8 mouse cellular contexts compared by ENCODE assay signal in the genomic region with DNA sequence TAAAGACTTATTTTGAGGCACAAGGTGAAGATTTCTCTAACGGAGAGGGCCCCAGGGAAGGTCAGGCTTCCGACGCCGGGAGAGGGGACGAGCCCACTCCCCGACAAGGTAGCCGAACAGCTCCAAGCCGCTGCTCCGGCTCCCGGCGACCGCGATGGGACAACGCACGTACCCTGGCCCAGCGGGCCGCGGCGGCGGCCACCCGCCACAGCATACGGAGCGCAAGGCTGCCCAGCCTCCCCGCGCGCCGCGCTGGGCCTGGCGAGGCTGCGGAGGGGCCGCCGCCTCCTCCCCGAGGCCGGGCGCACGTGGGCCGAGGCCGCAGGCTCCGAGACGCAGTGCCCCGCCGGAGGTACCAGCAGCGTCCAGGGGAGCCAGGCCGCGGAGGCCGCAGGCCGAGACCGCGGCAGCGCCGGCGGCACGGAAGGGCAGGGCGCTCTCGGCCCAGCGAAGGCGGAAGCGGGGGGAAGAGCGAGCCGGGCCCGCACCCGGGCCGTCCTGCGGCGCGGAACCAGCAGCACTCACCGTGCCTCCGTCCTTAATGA. TPM values are rescaled to one million over a fixed set of nuclear protein-coding genes. Genes with fewer than 3 reads are reported as not detected.
DNase-seq lines count a peak whose midpoint lies in the region; ATAC-seq and TF ChIP-seq lines count a peak whose summit lies in the region.

No protein-coding gene starts in this region.

- H3K9ac ChIP-seq in forebrain, embryonic 12.5 days, result peak overlapping the region; percentile 97
- peak overlapping the region; percentile 94 for H3K9ac ChIP-seq in intestine, postnatal 0 days (ENCODE audit: low read depth, low read length)

- peaks cover 20% of the 10 kb centered on the region for H3K4me1 ChIP-seq in lung, adult 2 months (ENCODE audit: control insufficient read depth, insufficient read depth, low read length)
- peaks cover 28% of the 10 kb centered on the region for H3K4me1 ChIP-seq in forebrain, embryonic 12.5 days
- peaks cover 6% of the 10 kb centered on the region; the same call in 1 of the 2 replicates for H3K4me1 ChIP-seq in intestine, postnatal 0 days (replicated peaks; ENCODE audit: control insufficient read depth, insufficient read depth, low read length)
- peaks cover 45% of the 10 kb centered on the region for H3K4me1 ChIP-seq in midbrain, embryonic 10.5 days

- no peak for TF ChIP-seq POLR2A in lung, adult 2 months (IDR thresholded peaks at IDR 0.05; ENCODE audit: borderline replicate concordance, extremely low read depth, low read depth, low read length)

- no peaks in the 10 kb centered on the region for H3K9me3 ChIP-seq in forebrain, embryonic 12.5 days
- no peaks in the 10 kb centered on the region for H3K9me3 ChIP-seq in intestine, postnatal 0 days (ENCODE audit: control insufficient read depth)
- H3K9me3 ChIP-seq in midbrain, embryonic 10.5 days (replicated peaks), result no peaks in the 10 kb centered on the region

- H3K4me2 ChIP-seq in forebrain, embryonic 12.5 days, result peak overlapping the region; percentile 73
- peak overlapping the region; percentile 70 for H3K4me2 ChIP-seq in intestine, postnatal 0 days (replicated peaks; ENCODE audit: low read depth)

- DNase-seq in adrenal gland, adult 8-10 months, result peak; percentile 28
- DNase-seq in adrenal gland, postnatal 4 days (ENCODE audit: low spot score in 2 of 2), result no peak
- DNase-seq in lung, adult 2 months, result no peak
- DNase-seq in lung, postnatal 14 days, result no peak
- no peak for DNase-seq in midbrain, embryonic 10.5 days (ENCODE audit: low spot score)
- DNase-seq in B cell, adult 2 months, result no peak

- under 1% methylated on average over 67 of the region's 68 CpGs for WGBS in lung, adult 2 months
- under 1% methylated on average over 48 of the region's 68 CpGs for WGBS in forebrain, embryonic 12.5 days
- under 1% methylated on average over 58 of the region's 68 CpGs for WGBS in intestine, postnatal 0 days
- under 1% methylated on average over 67 of the region's 68 CpGs for WGBS in midbrain, embryonic 10.5 days

- H3K27ac ChIP-seq in forebrain, embryonic 12.5 days, result peak overlapping the region; percentile 96
- peak overlapping the region; percentile 93 for H3K27ac ChIP-seq in intestine, postnatal 0 days (ENCODE audit: low read depth, low read length)
- peak overlapping the region; percentile 99 for H3K27ac ChIP-seq in midbrain, embryonic 10.5 days (replicated peaks)

- H3K4me3 ChIP-seq in lung, adult 2 months (replicated peaks; ENCODE audit: extremely low read depth, low read depth, low read length), result peak overlapping the region; percentile 95
- H3K4me3 ChIP-seq in forebrain, embryonic 12.5 days (replicated peaks), result peak overlapping the region; percentile 99
- H3K4me3 ChIP-seq in intestine, postnatal 0 days (ENCODE audit: low read depth, low read length), result peak overlapping the region; percentile 96
- H3K4me3 ChIP-seq in midbrain, embryonic 10.5 days, result peak overlapping the region; percentile 98

- peak; percentile 89 for ATAC-seq in forebrain, embryonic 12.5 days (ENCODE audit: low FRiP score)
- ATAC-seq in intestine, postnatal 0 days, result peak; percentile 81

- H3K36me3 ChIP-seq in forebrain, embryonic 12.5 days (replicated peaks), result no peaks in the 10 kb centered on the region
- no peaks in the 10 kb centered on the region for H3K36me3 ChIP-seq in intestine, postnatal 0 days (ENCODE audit: control insufficient read depth, insufficient read depth)
- no peaks in the 10 kb centered on the region for H3K36me3 ChIP-seq in midbrain, embryonic 10.5 days

- no peak for TF ChIP-seq CTCF in lung, adult 2 months (IDR thresholded peaks at IDR 0.05; ENCODE audit: insufficient read depth, low read length)
- TF ChIP-seq CTCF in intestine, postnatal 0 days (IDR thresholded peaks at IDR 0.05; ENCODE audit: low read depth), result no peak

- no peaks in the 10 kb centered on the region for H3K27me3 ChIP-seq in forebrain, embryonic 12.5 days
- no peaks in the 10 kb centered on the region for H3K27me3 ChIP-seq in intestine, postnatal 0 days (replicated peaks; ENCODE audit: control insufficient read depth, insufficient read depth, low read length)
- no peaks in the 10 kb centered on the region for H3K27me3 ChIP-seq in midbrain, embryonic 10.5 days (ENCODE audit: low read depth, poor library complexity, severe bottlenecking)

RNA-seq across cellular contexts. Expression of a gene that starts 0.5 kb away (rescaled TPM):
- 10 to 100 TPM; 53.3 to 62.0 (median 60.8) TPM for total RNA-seq in adrenal gland, adult 8-10 months (2022)
- total RNA-seq in adrenal gland, postnatal 4 days (2021), result 10 to 100 TPM; 54.5 to 58.8 TPM
- polyA plus RNA-seq in lung, adult 2 months (2012; rRNA removed), result 20.0 and 27.3 TPM in 2 replicates
- 77.6 and 79.3 TPM in 2 replicates for polyA plus RNA-seq in forebrain, embryonic 12.5 days (2016; fragmentation: Nextera tagmentation; extraction: Ambion mirVana)
- polyA plus RNA-seq in intestine, postnatal 0 days (2015; fragmentation: Nextera tagmentation; extraction: Ambion mirVana), result 39.4 and 40.0 TPM in 2 replicates
- 81.4 and 82.5 TPM in 2 replicates for polyA plus RNA-seq in midbrain, embryonic 10.5 days (2016; fragmentation: Nextera tagmentation; extraction: Ambion mirVana)

RNA-seq across cellular contexts. Expression of a gene that starts 19.1 kb away (rescaled TPM):
- total RNA-seq in adrenal gland, adult 8-10 months (2022), result not detected
- 1 to 10 TPM in 1 of 2 experiments, not detected in 1; 1.3 TPM for total RNA-seq in adrenal gland, postnatal 4 days (2021)
- polyA plus RNA-seq in lung, adult 2 months (2012; rRNA removed), result not detected in 2 replicates
- 0.81 TPM in 1 of 2 replicates, not detected in the other for polyA plus RNA-seq in forebrain, embryonic 12.5 days (2016; fragmentation: Nextera tagmentation; extraction: Ambion mirVana)
- not detected in 2 replicates for polyA plus RNA-seq in intestine, postnatal 0 days (2015; fragmentation: Nextera tagmentation; extraction: Ambion mirVana)
- polyA plus RNA-seq in midbrain, embryonic 10.5 days (2016; fragmentation: Nextera tagmentation; extraction: Ambion mirVana), result not detected in 2 replicates

RNA-seq across cellular contexts. Expression of a gene that starts 47.6 kb away (rescaled TPM):
- 10 to 100 TPM; 13.6 to 27.7 (median 18.2) TPM for total RNA-seq in adrenal gland, adult 8-10 months (2022)
- total RNA-seq in adrenal gland, postnatal 4 days (2021), result 10 to 100 TPM; 19.5 to 23.2 TPM
- polyA plus RNA-seq in lung, adult 2 months (2012; rRNA removed), result 4.0 and 6.2 TPM in 2 replicates
- polyA plus RNA-seq in forebrain, embryonic 12.5 days (2016; fragmentation: Nextera tagmentation; extraction: Ambion mirVana), result 28.5 and 30.7 TPM in 2 replicates
- polyA plus RNA-seq in intestine, postnatal 0 days (2015; fragmentation: Nextera tagmentation; extraction: Ambion mirVana), result 8.2 and 11.0 TPM in 2 replicates
- polyA plus RNA-seq in midbrain, embryonic 10.5 days (2016; fragmentation: Nextera tagmentation; extraction: Ambion mirVana), result 25.0 and 26.9 TPM in 2 replicates

RNA-seq across cellular contexts. Expression of a gene that starts 50.7 kb away (rescaled TPM):
- total RNA-seq in adrenal gland, adult 8-10 months (2022), result 10 to 100 TPM; 24.5 to 30.0 (median 28.0) TPM
- total RNA-seq in adrenal gland, postnatal 4 days (2021), result 10 to 100 TPM; 30.9 to 32.5 TPM
- 6.3 and 7.5 TPM in 2 replicates for polyA plus RNA-seq in lung, adult 2 months (2012; rRNA removed)
- polyA plus RNA-seq in forebrain, embryonic 12.5 days (2016; fragmentation: Nextera tagmentation; extraction: Ambion mirVana), result 8.0 and 10.2 TPM in 2 replicates
- polyA plus RNA-seq in intestine, postnatal 0 days (2015; fragmentation: Nextera tagmentation; extraction: Ambion mirVana), result 19.1 and 20.0 TPM in 2 replicates
- polyA plus RNA-seq in midbrain, embryonic 10.5 days (2016; fragmentation: Nextera tagmentation; extraction: Ambion mirVana), result 7.3 and 8.3 TPM in 2 replicates
